Mouse (Mus musculus) layer of hippocampus, adult 9-10 months (tissue): ENCODE results near the gene Emc8.
"Not testable (repeated sequence)": the region's sequence is repeated elsewhere in the genome, so short reads cannot be mapped to it uniquely, and the experiment has no call there.

Experiments
- DNase-seq: peaks from one replicate; pipeline ENCODE4 v3.0.0; 2022; ENCODE audit warnings: low spot score

Emc8 gene

GRCm38 (mm10) chr8:120685097-120685496, 16.7 kb upstream of the Emc8 start:
- DNase-seq, result no peak

- DNase-seq, result no peak
These were observed 15.7 kb upstream of the Emc8 start for GRCm38 (mm10) chr8:120684082-120684481.

- no peak for DNase-seq
These were observed 15.2 kb upstream of the Emc8 start for GRCm38 (mm10) chr8:120683602-120684001.

GRCm38 (mm10) chr8:120681113-120681512, 12.7 kb upstream of the Emc8 start:
- no peak for DNase-seq

GRCm38 (mm10) chr8:120680405-120680804, 12.0 kb upstream of the Emc8 start:
- DNase-seq, result not testable (repeated sequence)

- no peak for DNase-seq
These were observed 11.4 kb upstream of the Emc8 start for GRCm38 (mm10) chr8:120679629-120680387.

- DNase-seq, result peak; percentile 85
These were observed 10.1 kb upstream of the Emc8 start for GRCm38 (mm10) chr8:120678447-120678846.

GRCm38 (mm10) chr8:120675718-120676117, 7.3 kb upstream of the Emc8 start:
- DNase-seq, result no peak

- no peak for DNase-seq
These were observed 4.9 kb upstream of the Emc8 start for GRCm38 (mm10) chr8:120673298-120673697.

- no peak for DNase-seq
These were observed 4.4 kb upstream of the Emc8 start for GRCm38 (mm10) chr8:120672626-120673229.

GRCm38 (mm10) chr8:120671775-120672174, 3.4 kb upstream of the Emc8 start:
- DNase-seq, result no peak

GRCm38 (mm10) chr8:120667561-120668373, 606 bp downstream of the Emc8 start, which contains the start of the genes Gm27021 and Cox4i1:
TSS of gene Gm27021 (minus strand) at chr8:120668079.
TSS of gene Cox4i1 (plus strand) at chr8:120668222.
- DNase-seq, result peak; percentile 55

- no peak for DNase-seq
These were observed 1.4 kb downstream of the Emc8 start for GRCm38 (mm10) chr8:120666807-120667470.

GRCm38 (mm10) chr8:120665726-120666455, 2.5 kb downstream of the Emc8 start:
- DNase-seq, result no peak

GRCm38 (mm10) chr8:120664566-120664965, 3.8 kb downstream of the Emc8 start:
- DNase-seq, result no peak

GRCm38 (mm10) chr8:120657415-120657814, 11.0 kb downstream of the Emc8 start:
- DNase-seq, result no peak

- DNase-seq, result no peak
These were observed 11.9 kb downstream of the Emc8 start for GRCm38 (mm10) chr8:120656322-120657052.

GRCm38 (mm10) chr8:120647532-120647931, 20.8 kb downstream of the Emc8 start, which contains the start of gene 1190005I06Rik:
TSS of gene 1190005I06Rik (minus strand) at chr8:120647632.
- no peak for DNase-seq

- no peak for DNase-seq
These were observed 23.7 kb downstream of the Emc8 start for GRCm38 (mm10) chr8:120644663-120645062.

- DNase-seq, result no peak
These were observed 26.2 kb downstream of the Emc8 start for GRCm38 (mm10) chr8:120642031-120642662.
